Comparison of ENCODE assay signal across 8 mouse cellular contexts in the genomic region with DNA sequence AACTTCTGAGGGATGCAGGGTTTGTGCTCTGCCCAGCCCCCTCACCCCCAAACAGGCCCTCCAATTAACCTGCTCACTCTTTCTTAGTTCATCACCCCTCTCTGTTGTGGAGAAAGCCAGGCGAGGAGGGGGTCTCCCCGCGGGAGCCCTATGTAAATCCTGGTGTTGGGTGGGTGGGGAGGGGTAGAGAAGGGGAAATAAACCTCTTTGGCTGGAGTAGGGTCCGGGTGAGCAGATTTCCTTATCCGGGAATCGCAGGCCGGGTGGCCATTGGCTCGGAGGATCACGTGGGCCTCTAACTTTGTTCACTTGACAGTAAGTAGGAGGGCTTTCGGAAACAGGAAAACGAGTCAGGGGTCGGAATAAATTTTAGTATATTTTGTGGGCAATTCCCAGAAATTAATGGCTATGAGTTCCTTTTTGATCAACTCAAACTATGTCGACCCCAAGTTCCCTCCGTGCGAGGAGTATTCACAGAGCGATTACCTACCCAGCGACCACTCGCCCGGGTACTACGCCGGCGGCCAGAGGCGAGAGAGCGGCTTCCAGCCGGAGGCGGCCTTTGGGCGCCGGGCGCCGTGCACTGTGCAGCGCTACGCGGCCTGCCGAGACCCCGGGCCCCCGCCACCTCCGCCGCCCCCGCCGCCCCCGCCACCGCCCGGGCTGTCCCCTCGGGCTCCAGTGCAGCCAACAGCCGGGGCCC. TPM values are rescaled to one million over a fixed set of nuclear protein-coding genes. Genes with fewer than 3 reads are reported as not detected.
DNase-seq lines count a peak whose midpoint lies in the region; ATAC-seq lines count a peak whose summit lies in the region.

No protein-coding gene starts in this region.

- peak overlapping the region; percentile 100 for H3K4me2 ChIP-seq in neural tube, embryonic 11.5 days (ENCODE audit: low read depth)
- peak overlapping the region; percentile 36 for H3K4me2 ChIP-seq in embryonic facial prominence, embryonic 15.5 days (replicated peaks)
- peak overlapping the region; percentile 62 for H3K4me2 ChIP-seq in hindbrain, embryonic 12.5 days (replicated peaks)
- peak overlapping the region; percentile 47 for H3K4me2 ChIP-seq in limb, embryonic 15.5 days
- H3K4me2 ChIP-seq in midbrain, embryonic 14.5 days (ENCODE audit: low read length) = peak overlapping the region; percentile 32

- no peaks in the 10 kb centered on the region for H3K27me3 ChIP-seq in neural tube, embryonic 11.5 days (ENCODE audit: control insufficient read depth, insufficient read depth, low read length)
- H3K27me3 ChIP-seq in embryonic facial prominence, embryonic 15.5 days = peaks cover 99% of the 10 kb centered on the region
- peaks cover 94% of the 10 kb centered on the region for H3K27me3 ChIP-seq in hindbrain, embryonic 12.5 days
- H3K27me3 ChIP-seq in limb, embryonic 15.5 days = peaks cover 98% of the 10 kb centered on the region
- H3K27me3 ChIP-seq in midbrain, embryonic 14.5 days (ENCODE audit: control insufficient read depth, insufficient read depth, low read length) = peaks cover 100% of the 10 kb centered on the region

- peak overlapping the region; percentile 100 for H3K27ac ChIP-seq in neural tube, embryonic 11.5 days (ENCODE audit: low read depth, low read length)
- H3K27ac ChIP-seq in embryonic facial prominence, embryonic 15.5 days (replicated peaks) = no peak overlapping the region
- peak overlapping the region; percentile 95 for H3K27ac ChIP-seq in hindbrain, embryonic 12.5 days
- peak overlapping the region; percentile 50 for H3K27ac ChIP-seq in limb, embryonic 15.5 days
- no peak overlapping the region for H3K27ac ChIP-seq in midbrain, embryonic 14.5 days (replicated peaks; ENCODE audit: low read depth, low read length)

- WGBS in neural tube, embryonic 11.5 days = under 1% methylated on average over 42 of the region's 45 CpGs
- WGBS in embryonic facial prominence, embryonic 15.5 days = under 1% methylated on average over 45 of the region's 45 CpGs
- under 1% methylated on average over 36 of the region's 45 CpGs for WGBS in hindbrain, embryonic 12.5 days
- WGBS in limb, embryonic 15.5 days = 1% methylated on average over 44 of the region's 45 CpGs
- WGBS in midbrain, embryonic 14.5 days = 1% methylated on average over 39 of the region's 45 CpGs

- peak; percentile 59 for ATAC-seq in neural tube, embryonic 11.5 days (ENCODE audit: insufficient read depth, low FRiP score, low TSS enrichment)
- 0 out of 2 replicates have a peak, but pooled peaks have one; percentile 34 for ATAC-seq in embryonic facial prominence, embryonic 15.5 days (ENCODE audit: insufficient number of reproducible peaks, low FRiP score, low TSS enrichment, low read depth)
- ATAC-seq in hindbrain, embryonic 12.5 days (ENCODE audit: low FRiP score) = peak; percentile 74
- no peak; the same call in 1 of the 2 replicates for ATAC-seq in limb, embryonic 15.5 days (ENCODE audit: insufficient number of reproducible peaks, low FRiP score, low TSS enrichment, low read depth)
- no peak; the same call in 1 of the 2 replicates for ATAC-seq in midbrain, embryonic 14.5 days (ENCODE audit: low FRiP score, low TSS enrichment)

- DNase-seq in neural tube, embryonic 11.5 days (ENCODE audit: low spot score) = peak; percentile 61
- DNase-seq in neural tube, embryonic 10.5 days (ENCODE audit: extremely low spot score, low spot score) = no peak
- DNase-seq in midbrain, embryonic 14.5 days = no peak
- DNase-seq in yolk sac, embryonic 10.5 days (ENCODE audit: low spot score) = peak; percentile 84
- DNase-seq in left cerebral cortex, postnatal 4 days = no peak

- H3K9ac ChIP-seq in neural tube, embryonic 11.5 days (ENCODE audit: low read length) = peak overlapping the region; percentile 100
- no peak overlapping the region for H3K9ac ChIP-seq in embryonic facial prominence, embryonic 15.5 days
- peak overlapping the region; percentile 81 for H3K9ac ChIP-seq in hindbrain, embryonic 12.5 days
- no peak overlapping the region; the same call in 1 of the 2 replicates for H3K9ac ChIP-seq in limb, embryonic 15.5 days
- H3K9ac ChIP-seq in midbrain, embryonic 14.5 days (replicated peaks; ENCODE audit: low read length) = no peak overlapping the region

- peak overlapping the region; percentile 96 for H3K4me3 ChIP-seq in neural tube, embryonic 11.5 days (ENCODE audit: low read depth, low read length)
- peak overlapping the region; percentile 23 for H3K4me3 ChIP-seq in embryonic facial prominence, embryonic 15.5 days (replicated peaks)
- H3K4me3 ChIP-seq in hindbrain, embryonic 12.5 days = peak overlapping the region; percentile 42
- peak overlapping the region; percentile 39 for H3K4me3 ChIP-seq in limb, embryonic 15.5 days
- no peak overlapping the region for H3K4me3 ChIP-seq in midbrain, embryonic 14.5 days (replicated peaks; ENCODE audit: low read depth, low read length)

- H3K9me3 ChIP-seq in neural tube, embryonic 11.5 days (ENCODE audit: control insufficient read depth, low read length) = no peaks in the 10 kb centered on the region
- H3K9me3 ChIP-seq in embryonic facial prominence, embryonic 15.5 days (replicated peaks) = no peaks in the 10 kb centered on the region
- H3K9me3 ChIP-seq in hindbrain, embryonic 12.5 days (replicated peaks) = no peaks in the 10 kb centered on the region
- no peaks in the 10 kb centered on the region for H3K9me3 ChIP-seq in limb, embryonic 15.5 days
- H3K9me3 ChIP-seq in midbrain, embryonic 14.5 days (ENCODE audit: control insufficient read depth, low read length) = no peaks in the 10 kb centered on the region

- intact Hi-C loops in left cerebral cortex, postnatal 4 days (cut with DNase I) = no loop called here

- peaks cover 30% of the 10 kb centered on the region for H3K4me1 ChIP-seq in neural tube, embryonic 11.5 days (ENCODE audit: control insufficient read depth, insufficient read depth, low read length)
- H3K4me1 ChIP-seq in embryonic facial prominence, embryonic 15.5 days = peaks cover 14% of the 10 kb centered on the region
- H3K4me1 ChIP-seq in hindbrain, embryonic 12.5 days = 0 out of 2 replicates have a peak, but pooled peaks cover 7% of the 10 kb centered on the region
- H3K4me1 ChIP-seq in limb, embryonic 15.5 days = peaks cover 24% of the 10 kb centered on the region
- H3K4me1 ChIP-seq in midbrain, embryonic 14.5 days (ENCODE audit: control insufficient read depth, insufficient read depth, low read length) = no peaks in the 10 kb centered on the region

- H3K36me3 ChIP-seq in neural tube, embryonic 11.5 days (ENCODE audit: control insufficient read depth, insufficient read depth, low read length) = peaks cover 2% of the 10 kb centered on the region; the same call in 1 of the 2 replicates
- no peaks in the 10 kb centered on the region for H3K36me3 ChIP-seq in embryonic facial prominence, embryonic 15.5 days
- H3K36me3 ChIP-seq in hindbrain, embryonic 12.5 days = no peaks in the 10 kb centered on the region
- H3K36me3 ChIP-seq in limb, embryonic 15.5 days = no peaks in the 10 kb centered on the region
- H3K36me3 ChIP-seq in midbrain, embryonic 14.5 days (ENCODE audit: control insufficient read depth, insufficient read depth, low read length) = no peaks in the 10 kb centered on the region

RNA-seq across cellular contexts. Expression of a gene that starts 0.5 kb away (rescaled TPM):
- 3.1 and 3.8 TPM in 2 replicates for polyA plus RNA-seq in neural tube, embryonic 11.5 days (2014; fragmentation: Nextera tagmentation; extraction: Ambion mirVana)
- 0.11 TPM in 1 of 2 replicates, not detected in the other for polyA plus RNA-seq in embryonic facial prominence, embryonic 15.5 days (2015; fragmentation: Nextera tagmentation; extraction: Ambion mirVana)
- 7.7 and 8.1 TPM in 2 replicates for polyA plus RNA-seq in hindbrain, embryonic 12.5 days (2016; fragmentation: Nextera tagmentation; extraction: Ambion mirVana)
- polyA plus RNA-seq in limb, embryonic 15.5 days (2015; fragmentation: Nextera tagmentation; extraction: Ambion mirVana) = 0.29 and 0.41 TPM in 2 replicates
- not detected in 2 replicates for polyA plus RNA-seq in midbrain, embryonic 14.5 days (2014; fragmentation: Nextera tagmentation; extraction: Ambion mirVana)
- total RNA-seq in left cerebral cortex, postnatal 4 days (2021) = not detected

RNA-seq across cellular contexts. Expression of a gene that starts 4.6 kb away (rescaled TPM):
- 10.3 and 14.2 TPM in 2 replicates for polyA plus RNA-seq in neural tube, embryonic 11.5 days (2014; fragmentation: Nextera tagmentation; extraction: Ambion mirVana)
- 0.07 TPM in 1 of 2 replicates, not detected in the other for polyA plus RNA-seq in embryonic facial prominence, embryonic 15.5 days (2015; fragmentation: Nextera tagmentation; extraction: Ambion mirVana)
- polyA plus RNA-seq in hindbrain, embryonic 12.5 days (2016; fragmentation: Nextera tagmentation; extraction: Ambion mirVana) = 15.3 and 19.3 TPM in 2 replicates
- 0.23 and 0.27 TPM in 2 replicates for polyA plus RNA-seq in limb, embryonic 15.5 days (2015; fragmentation: Nextera tagmentation; extraction: Ambion mirVana)
- polyA plus RNA-seq in midbrain, embryonic 14.5 days (2014; fragmentation: Nextera tagmentation; extraction: Ambion mirVana) = not detected in 2 replicates
- not detected for total RNA-seq in left cerebral cortex, postnatal 4 days (2021)

RNA-seq across cellular contexts. Expression of a gene that starts 15.4 kb away (rescaled TPM):
- polyA plus RNA-seq in neural tube, embryonic 11.5 days (2014; fragmentation: Nextera tagmentation; extraction: Ambion mirVana) = 49.0 and 49.1 TPM in 2 replicates
- not detected in 2 replicates for polyA plus RNA-seq in embryonic facial prominence, embryonic 15.5 days (2015; fragmentation: Nextera tagmentation; extraction: Ambion mirVana)
- 74.3 and 126 TPM in 2 replicates for polyA plus RNA-seq in hindbrain, embryonic 12.5 days (2016; fragmentation: Nextera tagmentation; extraction: Ambion mirVana)
- 0.60 and 0.73 TPM in 2 replicates for polyA plus RNA-seq in limb, embryonic 15.5 days (2015; fragmentation: Nextera tagmentation; extraction: Ambion mirVana)
- polyA plus RNA-seq in midbrain, embryonic 14.5 days (2014; fragmentation: Nextera tagmentation; extraction: Ambion mirVana) = not detected in 2 replicates
- not detected for total RNA-seq in left cerebral cortex, postnatal 4 days (2021)

RNA-seq across cellular contexts. Expression of a gene that starts 26.2 kb away (rescaled TPM):
- polyA plus RNA-seq in neural tube, embryonic 11.5 days (2014; fragmentation: Nextera tagmentation; extraction: Ambion mirVana) = 81.4 and 87.2 TPM in 2 replicates
- polyA plus RNA-seq in embryonic facial prominence, embryonic 15.5 days (2015; fragmentation: Nextera tagmentation; extraction: Ambion mirVana) = not detected in 2 replicates
- 60.0 and 64.5 TPM in 2 replicates for polyA plus RNA-seq in hindbrain, embryonic 12.5 days (2016; fragmentation: Nextera tagmentation; extraction: Ambion mirVana)
- polyA plus RNA-seq in limb, embryonic 15.5 days (2015; fragmentation: Nextera tagmentation; extraction: Ambion mirVana) = 0.31 and 0.55 TPM in 2 replicates
- not detected in 2 replicates for polyA plus RNA-seq in midbrain, embryonic 14.5 days (2014; fragmentation: Nextera tagmentation; extraction: Ambion mirVana)
- not detected for total RNA-seq in left cerebral cortex, postnatal 4 days (2021)

RNA-seq across cellular contexts. Expression of a gene that starts 31.8 kb away (rescaled TPM):
- 88.2 and 89.0 TPM in 2 replicates for polyA plus RNA-seq in neural tube, embryonic 11.5 days (2014; fragmentation: Nextera tagmentation; extraction: Ambion mirVana)
- polyA plus RNA-seq in embryonic facial prominence, embryonic 15.5 days (2015; fragmentation: Nextera tagmentation; extraction: Ambion mirVana) = 1.1 and 1.4 TPM in 2 replicates
- 58.2 and 73.9 TPM in 2 replicates for polyA plus RNA-seq in hindbrain, embryonic 12.5 days (2016; fragmentation: Nextera tagmentation; extraction: Ambion mirVana)
- 3.1 and 4.8 TPM in 2 replicates for polyA plus RNA-seq in limb, embryonic 15.5 days (2015; fragmentation: Nextera tagmentation; extraction: Ambion mirVana)
- 0.17 TPM in 1 of 2 replicates, not detected in the other for polyA plus RNA-seq in midbrain, embryonic 14.5 days (2014; fragmentation: Nextera tagmentation; extraction: Ambion mirVana)
- total RNA-seq in left cerebral cortex, postnatal 4 days (2021) = not detected

Comparison
In these comparisons a context has a peak if more than half of its experiments do, and no peak if none do; other contexts are left out.
1. DNase-seq: peak in neural tube, embryonic 11.5 days (single experiment) and yolk sac, embryonic 10.5 days (single experiment); none in neural tube, embryonic 10.5 days (single experiment), midbrain, embryonic 14.5 days (single experiment) and left cerebral cortex, postnatal 4 days (single experiment).
2. ATAC-seq: peak in neural tube, embryonic 11.5 days (single experiment), embryonic facial prominence, embryonic 15.5 days (single experiment) and hindbrain, embryonic 12.5 days (single experiment); none in limb, embryonic 15.5 days (single experiment) and midbrain, embryonic 14.5 days (single experiment).
3. H3K27ac ChIP-seq: peak in neural tube, embryonic 11.5 days (single experiment), hindbrain, embryonic 12.5 days (single experiment) and limb, embryonic 15.5 days (single experiment); none in embryonic facial prominence, embryonic 15.5 days (single experiment) and midbrain, embryonic 14.5 days (single experiment).
4. H3K4me2 ChIP-seq: peak in every context shown above with its lines; median percentile 100 in neural tube, embryonic 11.5 days; 62 in hindbrain, embryonic 12.5 days; 47 in limb, embryonic 15.5 days; 36 in embryonic facial prominence, embryonic 15.5 days; 32 in midbrain, embryonic 14.5 days.
5. H3K9ac ChIP-seq: peak in neural tube, embryonic 11.5 days (single experiment) and hindbrain, embryonic 12.5 days (single experiment); none in embryonic facial prominence, embryonic 15.5 days (single experiment), limb, embryonic 15.5 days (single experiment) and midbrain, embryonic 14.5 days (single experiment).
6. RNA of a gene that starts 15.4 kb away (polyA plus RNA-seq): 74.3 to 126 TPM in hindbrain, embryonic 12.5 days and 49.0 to 49.1 TPM in neural tube, embryonic 11.5 days; 0.60 to 0.73 TPM in limb, embryonic 15.5 days, not detected in embryonic facial prominence, embryonic 15.5 days and not detected in midbrain, embryonic 14.5 days; every median in the first group is over 10 times any median in the second.